Mouse (Mus musculus) forelimb bud, embryonic 11.5 days (tissue): ENCODE results near the gene Bod1l.

Source experiments
- DNase-seq: peaks from one replicate; pipeline ENCODE4 v3.0.0-alpha.2; 2012; ENCODE audit warnings: low read depth, low spot score

The Bod1l gene

GRCm38 (mm10) chr5:41801622-41802021 lies 42.5 kb downstream of the Bod1l start:
- DNase-seq, result no peak

DNA sequence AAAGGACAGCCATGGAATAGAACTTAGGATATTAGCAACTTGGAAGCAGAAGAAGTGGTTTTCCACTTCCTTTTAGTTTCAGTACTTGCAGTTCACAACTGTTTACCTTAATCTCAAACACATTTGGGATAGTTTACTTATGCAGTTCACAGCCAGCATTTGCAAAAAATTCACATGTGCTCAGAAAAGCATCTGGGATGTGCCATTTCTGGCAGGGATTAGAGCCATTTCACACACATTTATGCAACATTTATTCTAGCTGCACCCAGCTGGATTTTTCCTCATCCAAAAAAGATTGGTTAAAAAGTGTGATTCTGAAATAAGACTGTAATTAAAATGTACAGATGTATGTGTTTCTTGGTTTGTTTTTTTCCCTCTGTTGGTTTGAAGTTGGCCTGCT lies 49.7 kb downstream of the Bod1l start:
- no peak for DNase-seq

DNA sequence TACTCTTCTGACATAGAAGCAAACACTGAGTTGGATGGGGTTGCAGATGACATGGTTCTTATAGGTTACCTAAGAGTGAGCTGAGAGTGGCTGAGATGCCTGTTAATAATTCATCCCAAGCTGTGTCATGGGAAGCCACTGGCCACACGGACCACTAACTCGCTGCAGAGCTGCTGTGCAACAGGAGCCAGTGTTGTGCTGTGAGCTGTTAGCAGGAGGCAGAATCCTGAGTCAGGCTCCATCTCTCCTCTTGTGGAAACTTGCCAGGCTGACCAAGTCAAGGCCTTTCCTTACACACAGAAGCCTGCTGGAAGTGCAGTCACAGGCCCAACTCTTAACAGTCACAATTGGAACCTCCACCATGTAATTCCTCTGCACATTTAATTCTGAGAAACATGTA lies 53.6 kb downstream of the Bod1l start:
- no peak for DNase-seq

DNA sequence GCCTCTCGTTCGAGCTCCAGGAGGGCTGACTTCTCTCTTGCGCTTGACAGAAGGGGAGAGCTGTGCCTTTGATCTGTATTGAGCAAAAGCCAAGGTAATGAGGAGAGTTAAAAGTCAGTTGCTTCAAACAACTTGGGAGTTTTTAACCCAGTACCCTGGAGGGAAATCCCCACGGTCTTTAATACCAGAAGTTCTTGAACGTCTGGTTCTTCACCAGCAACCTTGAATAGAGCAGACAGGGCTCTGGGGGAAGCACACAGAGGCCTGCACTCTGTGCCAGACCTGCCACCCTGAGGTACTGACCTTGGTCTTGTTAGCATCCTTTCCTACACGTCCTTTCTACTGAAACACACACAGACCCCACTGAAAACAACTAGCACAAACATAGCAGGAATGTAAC lies 55.2 kb downstream of the Bod1l start:
- DNase-seq, result no peak

DNA sequence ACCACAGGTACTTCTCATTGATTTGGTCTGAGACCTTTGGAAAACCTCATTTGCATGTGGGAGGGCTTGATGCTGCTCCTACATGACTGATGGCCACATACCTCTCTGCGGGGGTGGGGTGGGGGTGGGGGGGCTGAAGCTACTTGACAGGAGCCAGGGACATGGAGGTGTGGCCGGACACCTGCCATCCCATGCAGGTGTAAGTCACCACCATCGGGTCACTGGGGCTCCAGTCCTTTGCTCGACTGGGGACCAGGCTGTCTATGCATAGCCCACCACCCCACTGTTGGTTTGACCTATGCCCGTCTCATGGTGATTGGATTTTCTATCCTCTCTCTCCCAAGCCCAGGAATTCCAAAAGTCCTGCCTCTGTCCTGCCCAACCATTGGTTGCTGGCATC lies 62.2 kb downstream of the Bod1l start:
- DNase-seq, result no peak

- DNase-seq, result no peak
Measured at GRCm38 (mm10) chr5:41780026-41780425, 64.1 kb downstream of the Bod1l start.

GRCm38 (mm10) chr5:41775728-41776127 lies 68.4 kb downstream of the Bod1l start:
- no peak for DNase-seq

GRCm38 (mm10) chr5:41775273-41775672 lies 68.8 kb downstream of the Bod1l start:
- DNase-seq, result no peak

DNA sequence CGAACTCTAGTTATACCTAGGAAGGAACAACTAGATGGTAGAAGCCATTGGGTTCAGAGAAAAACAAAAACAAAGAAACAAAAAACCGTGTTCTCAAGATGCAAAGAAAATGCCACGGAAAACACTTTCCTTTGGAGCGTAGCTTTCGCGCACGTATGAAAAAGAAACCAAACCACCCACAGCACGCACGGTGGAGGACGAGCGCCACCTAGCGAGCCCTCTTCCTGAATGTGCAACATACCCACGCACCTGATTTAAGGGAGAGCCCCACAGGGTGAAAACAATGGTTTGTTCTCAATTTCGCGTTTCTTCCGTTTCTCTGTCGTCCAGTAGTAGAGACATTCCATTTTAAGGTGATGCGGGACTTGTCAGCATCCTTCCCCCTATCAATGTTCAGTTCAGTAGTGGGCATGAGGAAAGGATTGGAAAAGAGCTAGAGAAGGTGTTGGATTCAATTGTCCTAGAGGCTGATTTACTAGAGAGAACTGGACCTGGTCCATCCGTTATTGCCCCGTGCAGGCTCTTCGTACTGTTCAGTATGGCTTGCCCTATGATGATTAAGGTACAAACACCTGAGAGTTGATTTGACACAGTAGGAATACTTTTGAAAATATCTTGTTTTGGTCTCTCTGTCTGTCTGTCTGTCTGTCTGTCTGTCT lies 75.6 kb downstream of the Bod1l start:
- peak; percentile 92 for DNase-seq

DNA sequence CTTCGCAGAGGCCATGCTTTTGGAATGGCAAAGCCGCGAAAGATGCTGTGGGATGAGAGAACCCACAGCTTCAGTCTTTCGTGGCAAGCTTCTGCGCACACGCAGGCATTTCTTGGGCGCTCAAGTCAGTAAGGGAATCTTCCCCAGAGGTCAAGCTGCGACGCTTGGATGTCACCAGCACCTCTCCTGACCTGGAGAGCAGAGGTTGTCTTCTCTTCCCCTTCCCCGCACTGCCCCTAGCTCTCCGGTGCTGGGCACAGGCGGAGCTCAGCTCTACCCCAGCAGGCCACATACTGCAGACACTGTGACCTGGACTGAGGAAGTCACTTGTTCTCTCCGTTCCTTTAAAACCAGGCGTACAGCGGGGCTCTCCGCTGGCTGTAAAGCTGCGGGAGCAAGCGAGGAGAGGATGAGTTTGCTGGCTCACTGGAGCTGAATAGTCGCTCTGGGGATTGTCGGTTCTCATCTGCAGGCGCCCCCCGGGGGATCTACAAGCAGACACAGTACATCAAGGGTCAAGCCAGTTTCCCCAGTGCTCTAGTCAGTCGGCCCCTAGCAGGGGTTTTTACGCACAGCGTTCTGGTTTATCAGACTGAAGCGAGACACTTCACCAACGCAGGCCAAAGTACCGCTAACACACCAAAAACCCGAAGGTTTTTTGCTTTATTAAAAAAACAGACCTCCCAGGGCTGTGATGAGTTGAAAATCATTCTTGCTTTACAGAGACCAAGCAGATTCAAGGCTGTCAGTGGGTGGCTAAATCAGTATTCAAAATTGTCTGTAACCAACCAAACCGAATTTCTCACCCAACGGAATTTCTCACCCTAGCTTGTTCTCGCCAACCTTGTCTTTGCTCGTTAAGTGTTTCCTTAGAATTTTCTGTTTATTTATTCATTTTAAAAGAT lies 76.6 kb downstream of the Bod1l start:
- DNase-seq, result no peak

GRCm38 (mm10) chr5:41766406-41767010 lies 77.6 kb downstream of the Bod1l start:
- DNase-seq, result no peak

GRCm38 (mm10) chr5:41765626-41766405 lies 78.3 kb downstream of the Bod1l start:
- DNase-seq, result no peak

GRCm38 (mm10) chr5:41763731-41764721 lies 80.1 kb downstream of the Bod1l start, which contains the start of gene Nkx3-2:
Gene Nkx3-2, minus strand, starts transcription at chr5:41764501.
- DNase-seq, result no peak

GRCm38 (mm10) chr5:41762947-41763730 lies 81.0 kb downstream of the Bod1l start:
- DNase-seq, result no peak

DNA sequence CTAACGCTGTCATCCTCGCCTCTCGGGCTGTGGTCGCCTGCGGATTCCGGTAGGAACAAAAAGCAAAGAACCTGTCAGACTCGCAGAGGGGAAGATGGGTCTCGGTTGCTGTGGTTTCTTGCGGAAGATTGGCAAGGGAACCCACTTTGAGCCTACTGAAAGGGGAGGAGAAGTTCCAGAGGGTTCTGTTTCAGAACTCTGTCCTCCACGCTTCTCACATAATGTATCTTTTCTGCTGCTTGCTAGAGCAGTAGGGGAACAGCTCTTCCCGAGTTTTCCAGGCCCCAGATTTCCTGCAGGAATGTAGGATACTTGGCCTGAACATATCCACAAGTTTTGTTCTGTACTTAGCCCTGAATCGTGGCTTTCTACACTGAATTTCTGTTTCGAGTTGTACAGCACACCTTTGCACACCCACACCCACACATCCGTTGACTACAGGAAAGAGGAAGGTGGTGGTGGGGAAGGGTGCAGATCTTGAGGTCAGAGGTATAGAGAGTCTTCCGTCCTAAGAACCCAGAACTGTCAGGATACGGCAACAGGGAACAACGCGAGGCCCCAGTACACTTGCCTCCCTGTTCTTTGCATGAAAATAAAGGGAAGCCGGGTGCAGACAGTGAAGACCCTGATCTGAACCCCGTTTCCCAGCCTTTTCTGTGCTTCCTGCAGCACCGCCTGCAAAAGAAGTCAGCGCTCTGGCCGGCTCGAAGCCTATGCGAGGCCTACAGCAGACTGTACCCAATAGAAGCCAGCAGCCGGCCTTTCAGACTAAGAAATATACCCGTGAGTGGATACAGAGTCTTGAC lies 81.8 kb downstream of the Bod1l start:
- DNase-seq, result no peak

DNA sequence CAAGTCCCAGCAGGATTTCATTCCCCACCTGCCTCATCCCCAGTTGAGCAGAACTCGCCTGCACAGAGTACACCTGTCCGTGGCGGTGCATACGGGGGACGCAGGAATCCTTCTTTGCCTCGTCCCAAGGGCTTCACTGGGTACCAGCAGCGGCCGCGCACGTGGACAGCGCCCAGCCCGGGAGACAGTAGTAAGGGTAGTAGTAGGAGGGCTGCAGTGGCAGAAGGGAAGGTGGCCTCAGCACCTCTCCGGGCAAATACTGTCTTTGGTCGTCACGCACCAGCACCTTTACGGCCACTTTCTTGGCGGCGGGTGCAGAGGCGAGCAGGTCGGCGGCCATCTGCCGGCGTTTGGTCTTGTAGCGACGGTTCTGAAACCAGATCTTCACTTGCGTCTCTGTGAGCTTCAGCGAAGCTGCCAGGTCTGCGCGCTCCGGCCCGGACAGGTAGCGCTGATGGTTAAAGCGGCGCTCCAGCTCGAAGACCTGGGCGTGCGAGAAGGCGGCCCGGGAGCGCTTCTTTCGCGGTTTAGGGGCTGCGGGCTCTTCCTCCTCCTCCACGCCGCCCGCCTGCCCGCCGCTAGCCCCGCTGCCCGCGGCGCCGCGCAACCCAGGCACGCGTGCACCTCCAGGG lies 82.5 kb downstream of the Bod1l start:
- DNase-seq, result no peak

- DNase-seq, result no peak
Measured at GRCm38 (mm10) chr5:41760831-41761508, 83.1 kb downstream of the Bod1l start.

DNA sequence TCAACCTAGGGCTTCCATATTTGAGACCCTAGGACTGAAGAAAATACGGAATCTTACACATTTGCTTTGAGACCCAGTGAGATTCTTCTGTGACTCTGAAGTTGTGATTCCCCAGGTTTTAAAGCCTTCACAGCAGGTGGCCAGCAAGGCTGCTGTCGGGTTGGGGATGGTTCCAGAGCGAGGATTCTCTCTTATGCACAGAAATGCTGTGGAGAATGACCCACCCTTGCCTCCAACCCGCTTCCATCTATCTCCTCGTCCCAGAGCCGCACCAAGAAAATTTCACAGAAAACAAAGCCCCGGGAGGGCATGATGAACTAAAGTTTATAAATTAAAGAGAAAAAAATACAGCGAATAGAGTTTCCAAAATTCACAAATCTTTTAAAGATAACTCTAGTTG lies 84.0 kb downstream of the Bod1l start:
- DNase-seq, result no peak
